In the genomic region with DNA sequence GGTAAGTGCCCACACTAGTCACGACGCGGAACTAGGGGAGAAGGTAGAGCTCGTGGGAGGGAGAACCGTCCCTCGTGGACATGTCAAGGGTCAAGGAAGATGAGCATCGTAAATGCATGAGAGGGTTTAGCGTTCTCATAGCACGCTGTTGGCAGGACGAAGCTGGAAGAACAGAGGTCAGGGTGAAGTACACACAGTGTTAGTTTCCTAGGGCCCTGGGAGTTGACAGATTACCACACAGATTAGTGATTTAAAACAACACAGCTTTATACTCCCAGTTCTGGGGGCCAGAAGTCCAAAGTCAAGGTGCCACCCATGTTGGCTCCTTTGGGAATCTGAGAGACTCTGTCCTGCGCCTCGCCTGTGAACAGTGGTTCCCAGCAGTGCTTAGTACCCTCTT, we compare ENCODE assay signal across 23 mouse cellular contexts. TPM values are rescaled to one million over a fixed set of nuclear protein-coding genes. Genes with fewer than 3 reads are reported as not detected.
DNase-seq lines count a peak whose midpoint lies in the region; ATAC-seq lines count a peak whose summit lies in the region.
"Had no signal": no experiment of that assay in that cellular context is flagged by ENCODE, and none has a peak within 500 bp of the region (broad histone marks: within the 10 kb centered on the region; RNA-seq: fewer than 3 reads in every experiment).

No protein-coding gene starts in this region.

- H3K36me3 ChIP-seq in kidney, embryonic 15.5 days: 0 out of 2 replicates have a peak, but pooled peaks cover 9% of the 10 kb centered on the region
- 0 out of 2 replicates have a peak, but pooled peaks cover 3% of the 10 kb centered on the region for H3K36me3 ChIP-seq in kidney, embryonic 16.5 days (ENCODE audit: insufficient read depth, low read length)
- H3K36me3 ChIP-seq: embryonic facial prominence, embryonic 12.5 days had no signal

- no peak overlapping the region for H3K4me3 ChIP-seq in kidney, embryonic 15.5 days (replicated peaks)
- H3K4me3 ChIP-seq in kidney, embryonic 16.5 days (ENCODE audit: low read length): no peak overlapping the region
- H3K4me3 ChIP-seq: embryonic facial prominence, embryonic 12.5 days; forebrain, embryonic 15.5 days; heart, embryonic 13.5 days had no signal

- no peak overlapping the region for H3K9ac ChIP-seq in kidney, embryonic 15.5 days
- no peak overlapping the region for H3K9ac ChIP-seq in kidney, embryonic 16.5 days (replicated peaks; ENCODE audit: low read length)
- H3K9ac ChIP-seq: embryonic facial prominence, embryonic 12.5 days; forebrain, embryonic 15.5 days; heart, embryonic 13.5 days had no signal

- H3K27ac ChIP-seq in kidney, embryonic 15.5 days: no peak overlapping the region
- H3K27ac ChIP-seq in kidney, embryonic 16.5 days (ENCODE audit: low read length): no peak overlapping the region
- H3K27ac ChIP-seq: embryonic facial prominence, embryonic 12.5 days; forebrain, embryonic 15.5 days; heart, embryonic 13.5 days had no signal

- H3K9me3 ChIP-seq in kidney, embryonic 15.5 days (replicated peaks): no peaks in the 10 kb centered on the region
- no peaks in the 10 kb centered on the region for H3K9me3 ChIP-seq in kidney, embryonic 16.5 days (ENCODE audit: low read length)
- H3K9me3 ChIP-seq: embryonic facial prominence, embryonic 12.5 days; forebrain, embryonic 15.5 days; heart, embryonic 13.5 days had no signal

- no peaks in the 10 kb centered on the region for H3K4me1 ChIP-seq in kidney, embryonic 15.5 days
- H3K4me1 ChIP-seq in kidney, embryonic 16.5 days (ENCODE audit: insufficient read depth, low read length): no peaks in the 10 kb centered on the region
- H3K4me1 ChIP-seq: embryonic facial prominence, embryonic 12.5 days; forebrain, embryonic 15.5 days had no signal

- H3K4me2 ChIP-seq in kidney, embryonic 15.5 days: no peak overlapping the region
- no peak overlapping the region for H3K4me2 ChIP-seq in kidney, embryonic 16.5 days (replicated peaks; ENCODE audit: low read depth, low read length)
- H3K4me2 ChIP-seq: embryonic facial prominence, embryonic 12.5 days; forebrain, embryonic 15.5 days; heart, embryonic 13.5 days had no signal

- H3K27me3 ChIP-seq in kidney, embryonic 15.5 days: 0 out of 2 replicates have a peak, but pooled peaks cover 3% of the 10 kb centered on the region
- H3K27me3 ChIP-seq in kidney, embryonic 16.5 days (ENCODE audit: insufficient read depth, low read length): no peaks in the 10 kb centered on the region
- H3K27me3 ChIP-seq: forebrain, embryonic 15.5 days; heart, embryonic 13.5 days had no signal

- WGBS in kidney, embryonic 15.5 days: 68% methylated on average over 12 of the region's 12 CpGs
- WGBS in kidney, embryonic 16.5 days: 68% methylated on average over 12 of the region's 12 CpGs

- peak; percentile 61 to 76 for DNase-seq in kidney, adult 8-10 months
- peak; percentile 85 for DNase-seq in kidney, adult 9 months
- DNase-seq in kidney, postnatal 36 days: peak; percentile 65 to 77
- no peak for DNase-seq in layer of hippocampus, postnatal 25 days (ENCODE audit: extremely low spot score in 1 of 2, low spot score in 1 of 2)
- no peak for DNase-seq in T-cell, adult 2 months (ENCODE audit: low spot score)
- DNase-seq: adrenal gland, postnatal 14 days; cerebellum, adult 11-12 months; cerebellum, adult 9-10 months; cerebellum, postnatal 25 days; gastrocnemius, postnatal 36 days; heart, adult 11 months; heart, postnatal 36 days had no signal

- ATAC-seq in kidney, embryonic 15.5 days (replicated peaks; ENCODE audit: low FRiP score): no peak
- peak; percentile 54; the same call in 1 of the 2 replicates for ATAC-seq in kidney, embryonic 16.5 days (ENCODE audit: low FRiP score, low TSS enrichment)
- ATAC-seq: forebrain, embryonic 15.5 days had no signal

RNA-seq across cellular contexts. Expression of a gene that starts 21.7 kb away (rescaled TPM):
- 4.5 and 5.2 TPM in 2 replicates for polyA plus RNA-seq in kidney, embryonic 15.5 days (2015; fragmentation: Nextera tagmentation; extraction: Ambion mirVana)
- 7.9 and 8.0 TPM in 2 replicates for polyA plus RNA-seq in kidney, embryonic 16.5 days (2015; fragmentation: Nextera tagmentation; extraction: Ambion mirVana)
- total RNA-seq in layer of hippocampus, postnatal 25 days (2021): not detected
- total RNA-seq: ES-E14; gastrocnemius, adult 8-10 months; gastrocnemius, postnatal 36 days; heart, postnatal 36 days had no signal
- polyA plus RNA-seq: embryonic facial prominence, embryonic 12.5 days; forebrain, embryonic 11.5 days; heart, postnatal 0 days; hindbrain, embryonic 11.5 days had no signal

RNA-seq across cellular contexts. Expression of a gene that starts 33.8 kb away (rescaled TPM):
- not detected in 2 replicates for polyA plus RNA-seq in kidney, embryonic 15.5 days (2015; fragmentation: Nextera tagmentation; extraction: Ambion mirVana)
- polyA plus RNA-seq in kidney, embryonic 16.5 days (2015; fragmentation: Nextera tagmentation; extraction: Ambion mirVana): not detected in 2 replicates
- not detected for total RNA-seq in layer of hippocampus, postnatal 25 days (2021)
- total RNA-seq: adrenal gland, postnatal 14 days; ES-E14; gastrocnemius, adult 8-10 months; gastrocnemius, postnatal 36 days; heart, postnatal 36 days had no signal
- polyA plus RNA-seq: cortical plate, adult 2 months; embryonic facial prominence, embryonic 12.5 days; forebrain, embryonic 15.5 days; heart, embryonic 13.5 days; heart, postnatal 0 days; hindbrain, embryonic 11.5 days had no signal

Comparison
In these comparisons a context has a peak if more than half of its experiments do, and no peak if none do; other contexts are left out.
1. DNase-seq: peak in kidney, adult 8-10 months (2 of 2), kidney, adult 9 months (single experiment) and kidney, postnatal 36 days (2 of 2); none in layer of hippocampus, postnatal 25 days (0 of 2) and T-cell, adult 2 months (single experiment).